Mouse (Mus musculus) ES-Bruce4 (cell line): ENCODE measurements around the gene Msl1.
"Not testable (repeated sequence)": the region's sequence is repeated elsewhere in the genome, so short reads cannot be mapped to it uniquely, and the experiment has no call there.

Source experiments
- EP300 ChIP-seq: IDR thresholded peaks from 2 replicates; pipeline ENCODE4 v1.6.1; 2011; ENCODE audit warnings: low read depth, low read length; ENCODE audit not compliant: insufficient read depth
- POLR2A ChIP-seq: IDR thresholded peaks from one replicate; pipeline ENCODE4 v1.8.1; 2011; ENCODE audit warnings: low read length; ENCODE audit not compliant: insufficient read depth

DNA sequence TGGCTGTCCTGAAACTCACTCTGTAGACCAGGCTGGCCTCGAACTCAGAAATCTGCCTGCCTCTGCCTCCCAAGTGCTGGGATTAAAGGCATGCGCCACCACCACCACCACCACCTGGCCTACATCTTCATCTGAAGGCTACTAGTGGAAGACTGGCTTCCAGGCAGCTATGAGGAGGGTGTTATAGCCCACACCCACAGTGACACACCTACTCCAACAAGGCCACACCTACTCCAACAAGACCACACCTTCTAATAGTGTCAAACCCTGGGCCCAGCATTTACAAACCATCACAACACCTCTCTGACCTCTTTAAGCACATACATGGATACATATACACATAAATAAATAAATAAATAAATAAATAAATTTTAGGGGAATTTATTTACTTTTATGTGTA lies 30.8 kb downstream of the Msl1 start:
- not testable (repeated sequence) for TF ChIP-seq POLR2A, EP300
